13 mouse cellular contexts compared by ENCODE assay signal in genomic region chr5:72757155-72757773, GRCm38 (mm10). TPM values are rescaled to one million over a fixed set of nuclear protein-coding genes. Genes with fewer than 3 reads are reported as not detected.
DNase-seq lines count a peak whose midpoint lies in the region; ATAC-seq lines count a peak whose summit lies in the region.
"Had no signal": no experiment of that assay in that cellular context is flagged by ENCODE, and none has a peak within 500 bp of the region (broad histone marks: within the 10 kb centered on the region; RNA-seq: fewer than 3 reads in every experiment).

No protein-coding gene starts in this region.

- no peaks in the 10 kb centered on the region for H3K4me1 ChIP-seq in hindbrain, embryonic 14.5 days (replicated peaks; ENCODE audit: control insufficient read depth, insufficient read depth, low read length)
- no peaks in the 10 kb centered on the region for H3K4me1 ChIP-seq in hindbrain, embryonic 11.5 days (replicated peaks; ENCODE audit: control insufficient read depth, insufficient read depth, low read length)
- H3K4me1 ChIP-seq in intestine, embryonic 16.5 days (ENCODE audit: control insufficient read depth, insufficient read depth, low read length) = no peaks in the 10 kb centered on the region

- H3K27ac ChIP-seq in hindbrain, embryonic 14.5 days = no peak overlapping the region
- no peak overlapping the region for H3K27ac ChIP-seq in hindbrain, embryonic 11.5 days (ENCODE audit: low read depth, low read length)
- H3K27ac ChIP-seq in intestine, embryonic 16.5 days (ENCODE audit: low read length) = no peak overlapping the region

- H3K4me3 ChIP-seq in hindbrain, embryonic 14.5 days (replicated peaks; ENCODE audit: low read length) = no peak overlapping the region
- no peak overlapping the region for H3K4me3 ChIP-seq in hindbrain, embryonic 11.5 days (ENCODE audit: low read depth, low read length)
- no peak overlapping the region for H3K4me3 ChIP-seq in intestine, embryonic 16.5 days (ENCODE audit: low read length)

- ATAC-seq in hindbrain, embryonic 14.5 days (ENCODE audit: low FRiP score) = peak; percentile 62
- no peak for ATAC-seq in hindbrain, embryonic 11.5 days (ENCODE audit: low FRiP score)
- ATAC-seq in megakaryocyte, adult 5-6 weeks (ENCODE audit: poor library complexity, severe bottlenecking) = peak; percentile 53
- ATAC-seq in intestine, embryonic 16.5 days = no peak
- ATAC-seq: lung, postnatal 0 days had no signal

- H3K36me3 ChIP-seq in hindbrain, embryonic 14.5 days (replicated peaks; ENCODE audit: control insufficient read depth, insufficient read depth) = no peaks in the 10 kb centered on the region
- H3K36me3 ChIP-seq in hindbrain, embryonic 11.5 days (ENCODE audit: control insufficient read depth, insufficient read depth, low read length) = no peaks in the 10 kb centered on the region
- H3K36me3 ChIP-seq in intestine, embryonic 16.5 days (ENCODE audit: control insufficient read depth, insufficient read depth, low read length) = 0 out of 2 replicates have a peak, but pooled peaks cover 2% of the 10 kb centered on the region

- H3K27me3 ChIP-seq in hindbrain, embryonic 14.5 days (ENCODE audit: control insufficient read depth, insufficient read depth, low read length) = no peaks in the 10 kb centered on the region
- no peaks in the 10 kb centered on the region for H3K27me3 ChIP-seq in hindbrain, embryonic 11.5 days (ENCODE audit: control insufficient read depth, insufficient read depth, low read length)
- no peaks in the 10 kb centered on the region for H3K27me3 ChIP-seq in intestine, embryonic 16.5 days (replicated peaks; ENCODE audit: control insufficient read depth, insufficient read depth, low read length)

- 65% methylated on average over 18 of the region's 18 CpGs for WGBS in hindbrain, embryonic 14.5 days
- 81% methylated on average over 18 of the region's 18 CpGs for WGBS in hindbrain, embryonic 11.5 days
- WGBS in intestine, embryonic 16.5 days = 78% methylated on average over 18 of the region's 18 CpGs

- no peak overlapping the region for H3K9ac ChIP-seq in hindbrain, embryonic 14.5 days
- no peak overlapping the region for H3K9ac ChIP-seq in hindbrain, embryonic 11.5 days (ENCODE audit: low read depth, low read length)
- H3K9ac ChIP-seq in intestine, embryonic 16.5 days (ENCODE audit: low read depth, low read length) = no peak overlapping the region

- DNase-seq in hindbrain, embryonic 14.5 days (ENCODE audit: low spot score) = no peak
- DNase-seq in hindbrain, embryonic 11.5 days (ENCODE audit: low spot score) = no peak
- DNase-seq in 416B (ENCODE audit: low read depth) = peak; percentile 71
- DNase-seq in NIH3T3 (ENCODE audit: low read depth) = peak; percentile 22
- DNase-seq in ovary, adult 18-20 months (ENCODE audit: low spot score) = no peak
- DNase-seq: cerebellum, adult 2 months; kidney, adult 11 months; kidney, postnatal 4 days; spleen, adult 18-20 months had no signal

- H3K4me2 ChIP-seq in hindbrain, embryonic 14.5 days (replicated peaks) = no peak overlapping the region
- H3K4me2 ChIP-seq in hindbrain, embryonic 11.5 days (replicated peaks; ENCODE audit: low read depth, low read length) = no peak overlapping the region
- no peak overlapping the region for H3K4me2 ChIP-seq in intestine, embryonic 16.5 days (ENCODE audit: low read depth, low read length)
- H3K4me2 ChIP-seq: liver, embryonic 11.5 days had no signal

- H3K9me3 ChIP-seq in hindbrain, embryonic 14.5 days (ENCODE audit: control insufficient read depth, low read length) = no peaks in the 10 kb centered on the region
- H3K9me3 ChIP-seq in hindbrain, embryonic 11.5 days (ENCODE audit: control insufficient read depth, low read length) = no peaks in the 10 kb centered on the region
- no peaks in the 10 kb centered on the region for H3K9me3 ChIP-seq in intestine, embryonic 16.5 days (ENCODE audit: control insufficient read depth, low read length)

RNA-seq across cellular contexts. Expression of gene Txk, which starts 4.7 kb away (rescaled TPM):
- 0.14 and 0.23 TPM in 2 replicates for polyA plus RNA-seq in hindbrain, embryonic 14.5 days (2014; fragmentation: Nextera tagmentation; extraction: Ambion mirVana)
- polyA plus RNA-seq in hindbrain, embryonic 11.5 days (2014; fragmentation: Nextera tagmentation; extraction: Ambion mirVana) = not detected in 2 replicates
- 2.8 and 5.3 TPM in 2 replicates for total RNA-seq in megakaryocyte, adult 5-6 weeks (2015)
- 2.0 and 4.2 TPM in 2 replicates for total RNA-seq in megakaryocyte, adult 5-6 weeks (2017)
- polyA plus RNA-seq in intestine, embryonic 16.5 days (2015; fragmentation: Nextera tagmentation; extraction: Ambion mirVana) = 0.48 and 0.54 TPM in 2 replicates
- polyA plus RNA-seq: liver, embryonic 11.5 days had no signal

Comparison
In these comparisons a context has a peak if more than half of its experiments do, and no peak if none do; other contexts are left out.
1. ATAC-seq: peak in hindbrain, embryonic 14.5 days (single experiment) and megakaryocyte, adult 5-6 weeks (single experiment); none in hindbrain, embryonic 11.5 days (single experiment) and intestine, embryonic 16.5 days (single experiment).
2. DNase-seq: peak in 416B (single experiment) and NIH3T3 (single experiment); none in hindbrain, embryonic 14.5 days (single experiment), hindbrain, embryonic 11.5 days (single experiment) and ovary, adult 18-20 months (single experiment).